Mouse (Mus musculus) brain, embryonic 14.5 days (tissue): ENCODE data around the gene Gm17467. TPM values are rescaled to one million over a fixed set of nuclear protein-coding genes. Genes with fewer than 3 reads are reported as not detected.
"Not testable (repeated sequence)": the region's sequence is repeated elsewhere in the genome, so short reads cannot be mapped to it uniquely, and the experiment has no call there.

Experiments used
- DNase-seq: peaks from one replicate; pipeline ENCODE4 v3.0.0-alpha.2; 2011; ENCODE audit warnings: low read depth
- polyA plus RNA-seq: library from polyadenylated mRNA; depleted of rRNA; stranded (reverse); fragments of >200 nt; gene quantifications from 2 replicates; pipeline ENCODE4 v1.2.3, GENCODE M21; 2012; rRNA removed

Gm17467 gene
- polyA plus RNA-seq = not detected in 2 replicates

DNA sequence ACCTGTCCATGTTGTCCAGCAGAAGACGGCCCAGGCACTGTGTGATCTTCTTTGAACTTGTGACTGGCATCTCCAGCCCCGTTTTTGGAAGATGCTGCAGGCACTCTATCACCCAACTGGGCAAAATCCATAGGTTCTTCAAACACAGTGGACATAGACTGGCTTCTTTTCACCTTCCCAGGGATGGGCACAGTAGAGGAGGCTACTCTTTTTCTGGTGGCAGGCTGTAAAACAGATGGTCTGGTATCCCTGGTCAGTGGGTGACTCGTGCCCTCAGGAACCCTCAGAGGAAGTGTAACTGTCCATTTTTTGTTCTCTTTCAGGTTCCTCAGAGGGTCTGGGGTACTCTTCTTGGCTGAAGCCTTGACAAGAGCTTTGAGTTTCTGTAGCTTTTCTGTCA lies at the start of gene Gm17467:
TSS of gene Gm17467 (minus strand) at position 101 of the 400 bp plus-strand sequence.
- DNase-seq = not testable (repeated sequence)

Other genes with a start within 250 kb of the Gm17467 start
- gene Cldn34c2, start 123.1 kb downstream of the Gm17467 start, polyA plus RNA-seq = not detected in 2 replicates
- gene Cldn34c3, start 88.9 kb upstream of the Gm17467 start, polyA plus RNA-seq = not detected in 2 replicates